Mouse (Mus musculus) limb, embryonic 12.5 days (tissue): ENCODE measurements around the gene Olfr1425. TPM values are rescaled to one million over a fixed set of nuclear protein-coding genes. Genes with fewer than 3 reads are reported as not detected.
"Not testable (repeated sequence)": the region's sequence is repeated elsewhere in the genome, so short reads cannot be mapped to it uniquely, and the experiment has no call there.

Experiments used
- ATAC-seq: fragments of 200-750 bp; cut with Nextera tagmentation; 2 replicates; pipeline ENCODE4 v1.8.0; 2017; ENCODE audit warnings: low read depth, moderate TSS enrichment; ENCODE audit not compliant: insufficient number of reproducible peaks, insufficient read depth, low FRiP score, low TSS enrichment
- H3K27ac ChIP-seq: fragments of 300-500 bp; sonication (generic); 2 replicates; pipeline ENCODE4 v1.5.1; 2016; ENCODE audit warnings: mild to moderate bottlenecking, moderate library complexity
- H3K27me3 ChIP-seq: fragments of 300-500 bp; sonication (generic); 2 replicates; pipeline ENCODE4 v1.6.1; 2016; ENCODE audit warnings: mild to moderate bottlenecking, moderate library complexity
- H3K36me3 ChIP-seq: fragments of 300-500 bp; sonication (generic); 2 replicates; pipeline ENCODE4 v1.6.1; 2016; ENCODE audit warnings: mild to moderate bottlenecking, moderate library complexity
- H3K4me1 ChIP-seq: fragments of 300-500 bp; sonication (generic); replicated peaks from 2 replicates; pipeline ENCODE4 v1.6.1; 2016
- H3K4me2 ChIP-seq: fragments of 300-500 bp; sonication (generic); 2 replicates; pipeline ENCODE4 v1.6.1; 2016; ENCODE audit warnings: mild to moderate bottlenecking, moderate library complexity
- H3K4me3 ChIP-seq: fragments of 300-500 bp; sonication (generic); replicated peaks from 2 replicates; pipeline ENCODE4 v1.5.1; 2016; ENCODE audit warnings: mild to moderate bottlenecking
- H3K9ac ChIP-seq: fragments of 300-500 bp; sonication (generic); replicated peaks from 2 replicates; pipeline ENCODE4 v1.6.1; 2016; ENCODE audit warnings: mild to moderate bottlenecking, moderate library complexity
- H3K9me3 ChIP-seq: fragments of 300-500 bp; sonication (generic); 2 replicates; pipeline ENCODE4 v1.6.1; 2016; ENCODE audit warnings: mild to moderate bottlenecking, moderate library complexity
- WGBS: fragments of 180-500 bp; shearing (Covaris S2); methylation state at CpG from one replicate; pipeline ENCODE4 v1.1.7; 2016; 5-methylcytosine and 5-hydroxymethylcytosine counted together
- polyA plus RNA-seq: library from polyadenylated mRNA; unstranded; fragments of >200 nt; fragmentation: Nextera tagmentation; extraction: Ambion mirVana; gene quantifications from 2 replicates; pipeline ENCODE4 v1.2.1, GENCODE M21; 2016

The Olfr1425 gene
- polyA plus RNA-seq = not detected in 2 replicates

DNA sequence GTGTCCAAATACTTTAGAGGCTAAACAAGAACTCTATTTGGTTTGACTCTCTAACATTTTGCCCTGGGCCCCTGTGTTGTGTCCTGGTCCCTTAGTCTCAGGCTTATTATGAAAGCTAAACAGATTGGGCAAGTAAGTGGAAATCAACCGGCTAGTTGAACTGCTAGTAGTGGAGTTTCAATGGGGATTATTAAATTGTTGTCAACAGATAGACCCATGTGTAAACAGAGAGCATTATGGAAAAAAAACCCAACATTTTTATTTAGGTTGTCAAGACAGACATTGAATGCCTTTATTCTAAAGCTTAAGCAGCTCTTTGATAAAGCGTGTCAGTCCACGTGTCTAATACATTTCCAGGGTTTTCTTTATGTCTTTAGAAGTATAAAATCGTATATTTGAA is at the start of gene Olfr1425:
TSS of gene Olfr1425 (minus strand) at position 101 of the 400 bp plus-strand sequence.
- H3K4me3 ChIP-seq, H3K4me1 ChIP-seq, ATAC-seq, H3K9ac ChIP-seq, H3K36me3 ChIP-seq, H3K9me3 ChIP-seq, H3K4me2 ChIP-seq, H3K27ac ChIP-seq, H3K27me3 ChIP-seq: not testable (repeated sequence)
- 87% methylated on average over 4 of the region's 4 CpGs for WGBS

DNA sequence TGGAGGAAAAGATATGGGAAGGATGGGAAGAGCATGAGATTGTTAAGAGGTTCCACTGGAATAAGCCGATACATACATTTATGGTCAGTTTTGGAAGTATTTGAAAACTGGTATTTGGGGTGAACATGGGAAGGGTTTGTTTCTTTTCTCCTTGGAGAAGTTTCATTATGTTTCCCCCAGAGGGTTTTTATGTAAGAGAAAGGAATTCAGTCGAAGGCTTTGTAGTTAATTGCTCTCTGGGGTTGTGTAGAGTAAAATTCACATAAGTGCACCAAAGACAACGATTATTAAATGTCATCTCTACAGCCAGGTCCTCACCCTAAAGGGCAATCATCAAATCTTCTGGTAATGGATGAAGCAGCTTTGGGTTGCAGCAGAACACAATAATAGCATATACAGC is 45.6 kb upstream of the Olfr1425 start, which contains the start of gene Olfr76:
TSS of gene Olfr76 (minus strand) at position 101 of the 400 bp plus-strand sequence.
- no peak within 1 kb of the TSS for H3K27ac ChIP-seq
- H3K9me3 ChIP-seq = no peaks in the 10 kb centered on the region
- H3K4me3 ChIP-seq = no peak within 1 kb of the TSS
- no peaks in the 10 kb centered on the region for H3K27me3 ChIP-seq
- no peak within 1 kb of the TSS for H3K9ac ChIP-seq
- H3K4me1 ChIP-seq = no peaks in the 10 kb centered on the region
- no peak within 1 kb of the TSS for H3K4me2 ChIP-seq
- 76% methylated on average over 3 of the region's 3 CpGs for WGBS
- no peak for ATAC-seq
- H3K36me3 ChIP-seq = no peaks in the 10 kb centered on the region

DNA sequence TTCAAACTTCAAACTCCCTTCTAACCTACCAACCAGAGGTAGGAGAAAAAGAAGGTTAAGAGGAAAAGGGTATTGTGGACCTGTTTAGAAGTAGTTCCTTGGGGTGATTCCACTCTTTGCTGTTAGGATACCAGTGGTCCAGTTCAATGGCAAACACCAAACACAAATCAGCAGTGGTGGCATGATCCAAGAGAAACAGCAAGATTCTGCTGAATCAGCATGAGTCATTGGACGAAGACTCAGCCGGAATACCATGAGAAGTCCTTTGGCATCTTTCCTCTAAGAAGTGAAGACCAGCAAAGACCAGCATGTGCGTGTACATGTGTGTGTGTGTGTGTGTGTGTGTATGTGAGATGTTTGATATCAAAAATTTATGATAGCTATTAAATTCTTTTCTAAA is 38.9 kb upstream of the Olfr1425 start:
- Histone ChIP-seq H3K9ac (no peak overlapping the region), H3K9me3 (no peaks in the 10 kb centered on the region), H3K27ac (no peak overlapping the region), H3K4me1 (no peaks in the 10 kb centered on the region), H3K4me2 (no peak overlapping the region), H3K27me3 (no peaks in the 10 kb centered on the region), H3K4me3 (no peak overlapping the region), H3K36me3 (no peaks in the 10 kb centered on the region)
- 93% methylated on average over 3 of the region's 3 CpGs for WGBS
- ATAC-seq = no peak

DNA sequence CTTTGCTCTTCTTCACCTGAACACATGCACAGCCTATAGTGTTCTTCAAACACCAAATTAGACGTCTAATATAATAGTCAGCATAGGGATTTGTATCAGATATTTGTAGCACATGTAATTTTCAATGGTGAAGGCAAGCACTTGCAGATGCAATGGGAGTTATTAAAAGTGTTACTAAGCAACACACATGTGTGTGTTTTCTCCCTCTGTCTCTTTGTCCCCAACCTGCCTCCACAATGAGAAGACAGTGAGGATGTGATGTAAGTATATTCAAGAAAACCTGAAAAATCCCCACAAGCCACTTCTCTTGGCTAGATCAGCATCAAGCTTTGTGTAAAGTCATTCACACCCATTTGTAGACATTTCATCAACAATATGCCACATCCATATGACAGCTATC is 38.3 kb upstream of the Olfr1425 start, which contains the start of gene Olfr1428:
TSS of gene Olfr1428 (minus strand) at position 101 of the 400 bp plus-strand sequence.
- H3K4me3 ChIP-seq = no peak within 1 kb of the TSS
- no peak for ATAC-seq
- H3K36me3 ChIP-seq = no peaks in the 10 kb centered on the region
- H3K4me2 ChIP-seq = no peak within 1 kb of the TSS
- no peak within 1 kb of the TSS for H3K9ac ChIP-seq
- H3K4me1 ChIP-seq = no peaks in the 10 kb centered on the region
- H3K27ac ChIP-seq = no peak within 1 kb of the TSS
- WGBS = 82% methylated on average over 1 of the region's 1 CpGs
- H3K9me3 ChIP-seq = no peaks in the 10 kb centered on the region
- H3K27me3 ChIP-seq = no peaks in the 10 kb centered on the region

DNA sequence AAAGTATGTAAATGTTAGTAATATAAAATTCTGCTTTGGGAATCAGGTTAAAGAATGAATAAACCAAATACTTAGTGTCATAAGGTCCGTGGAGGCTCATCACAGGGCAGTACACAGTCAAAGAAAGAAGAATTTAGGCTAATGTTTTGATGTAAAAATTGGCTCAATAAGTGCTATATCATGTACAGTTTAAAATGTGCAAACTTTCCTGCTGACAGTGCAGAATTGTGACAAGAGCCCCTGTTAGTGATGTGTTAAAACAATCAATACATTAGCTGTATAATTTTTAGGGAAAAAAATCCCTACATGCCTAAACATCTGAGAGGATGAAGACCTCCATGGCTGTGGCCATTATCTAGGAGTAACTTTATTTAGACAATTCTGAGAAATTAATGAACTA is 36.3 kb upstream of the Olfr1425 start:
- no peaks in the 10 kb centered on the region for H3K9me3 ChIP-seq
- H3K4me3 ChIP-seq = no peak overlapping the region
- no peaks in the 10 kb centered on the region for H3K36me3 ChIP-seq
- no peak overlapping the region for H3K9ac ChIP-seq
- H3K27ac ChIP-seq = no peak overlapping the region
- 45% methylated on average over 1 of the region's 1 CpGs for WGBS
- H3K4me2 ChIP-seq = no peak overlapping the region
- no peak for ATAC-seq
- H3K4me1 ChIP-seq = no peaks in the 10 kb centered on the region
- no peaks in the 10 kb centered on the region for H3K27me3 ChIP-seq

DNA sequence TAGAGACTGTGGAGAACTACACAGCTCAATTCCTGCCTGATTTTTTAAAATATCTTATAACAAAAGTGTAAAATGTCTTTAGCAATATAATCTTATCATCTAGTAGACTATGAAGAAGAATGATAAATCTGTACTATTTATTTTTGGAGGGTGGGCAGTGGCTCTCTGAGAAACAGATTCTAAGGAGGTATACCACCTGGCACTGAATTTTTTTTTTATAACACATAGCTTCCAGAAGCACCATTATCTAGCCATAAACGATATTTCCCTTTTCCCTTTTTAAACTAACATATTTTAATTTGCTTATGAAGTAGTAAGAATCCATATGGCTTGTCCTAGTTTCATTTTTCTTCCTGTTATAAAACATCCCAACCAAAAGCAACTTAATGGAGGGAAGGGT is 27.0 kb upstream of the Olfr1425 start:
- WGBS = 48% methylated on average over 1 of the region's 1 CpGs
- Histone ChIP-seq H3K36me3 (no peaks in the 10 kb centered on the region), H3K4me1 (no peaks in the 10 kb centered on the region), H3K9ac (no peak overlapping the region), H3K4me2 (no peak overlapping the region), H3K27me3 (no peaks in the 10 kb centered on the region), H3K27ac (no peak overlapping the region), H3K9me3 (no peaks in the 10 kb centered on the region), H3K4me3 (no peak overlapping the region)
- no peak for ATAC-seq

DNA sequence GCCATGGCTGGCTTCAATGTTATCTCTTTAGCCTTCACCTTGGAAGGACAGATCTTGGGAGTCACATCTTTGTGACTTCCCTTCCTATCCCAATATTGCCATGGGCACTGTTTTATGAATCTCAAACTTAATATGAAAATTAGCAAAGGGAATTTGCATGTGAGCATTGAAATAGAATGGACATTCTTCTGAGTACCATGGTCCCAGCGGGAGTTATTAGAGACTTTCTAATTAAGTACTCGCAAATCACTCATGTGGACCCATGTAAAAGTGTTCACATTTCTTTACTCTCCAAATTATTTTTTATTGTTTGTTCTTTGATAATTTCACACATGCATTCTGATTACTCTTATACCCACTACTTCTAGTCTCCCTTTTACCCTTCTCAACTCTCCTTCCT is 25.7 kb upstream of the Olfr1425 start, which contains the start of gene Olfr1427:
TSS of gene Olfr1427 (minus strand) at position 101 of the 400 bp plus-strand sequence.
- H3K4me1 ChIP-seq = no peaks in the 10 kb centered on the region
- H3K27me3 ChIP-seq = no peaks in the 10 kb centered on the region
- WGBS = 92% methylated on average over 2 of the region's 2 CpGs
- H3K36me3 ChIP-seq = no peaks in the 10 kb centered on the region
- H3K27ac ChIP-seq = no peak within 1 kb of the TSS
- no peak within 1 kb of the TSS for H3K9ac ChIP-seq
- no peak within 1 kb of the TSS for H3K4me3 ChIP-seq
- no peak for ATAC-seq
- no peaks in the 10 kb centered on the region for H3K9me3 ChIP-seq
- H3K4me2 ChIP-seq = no peak within 1 kb of the TSS

DNA sequence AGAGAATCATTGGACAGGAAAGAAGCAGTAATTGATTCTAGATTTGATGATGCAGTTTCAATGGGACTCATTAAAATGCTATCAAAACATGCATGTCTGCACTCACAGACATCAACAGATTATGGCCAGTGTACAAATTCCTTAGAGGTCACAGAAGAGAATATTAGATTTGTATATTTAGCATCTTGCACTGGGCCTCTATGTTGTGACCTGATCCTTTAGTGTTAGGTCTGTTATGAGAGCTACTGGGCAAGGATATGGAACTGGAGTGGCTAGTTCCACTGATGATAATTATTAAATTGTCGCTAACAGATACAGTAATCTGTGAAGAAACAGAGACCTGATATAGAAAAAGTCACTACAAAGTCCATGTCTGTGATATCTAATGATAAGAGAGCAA is 14.4 kb upstream of the Olfr1425 start, which contains the start of gene Olfr1426:
TSS of gene Olfr1426 (minus strand) at position 101 of the 400 bp plus-strand sequence.
- H3K9me3 ChIP-seq = no peaks in the 10 kb centered on the region
- WGBS = 86% methylated on average over 1 of the region's 1 CpGs
- H3K4me3 ChIP-seq = no peak within 1 kb of the TSS
- no peak within 1 kb of the TSS for H3K27ac ChIP-seq
- no peak within 1 kb of the TSS for H3K9ac ChIP-seq
- ATAC-seq = no peak
- H3K36me3 ChIP-seq = no peaks in the 10 kb centered on the region
- no peak within 1 kb of the TSS for H3K4me2 ChIP-seq
- no peaks in the 10 kb centered on the region for H3K27me3 ChIP-seq
- H3K4me1 ChIP-seq = no peaks in the 10 kb centered on the region

DNA sequence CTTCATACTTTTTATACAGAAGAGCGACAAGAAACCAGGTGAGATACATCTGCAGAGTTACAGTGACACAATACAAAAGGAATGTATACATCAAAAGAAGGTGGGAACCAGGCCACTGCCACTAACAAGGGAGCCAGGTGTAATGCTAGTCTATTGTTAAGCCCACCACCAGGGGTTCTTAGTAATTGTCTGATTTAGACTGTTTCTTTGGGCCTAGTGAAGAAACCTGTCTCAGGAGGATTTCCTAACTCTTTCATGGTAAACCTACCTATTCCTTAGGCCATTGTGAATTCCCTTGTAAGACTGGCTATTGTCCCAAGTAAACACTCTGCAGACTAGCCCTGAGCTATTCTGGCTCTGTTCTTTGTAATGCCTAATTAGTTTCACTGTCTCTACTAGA is 8.0 kb downstream of the Olfr1425 start:
- not testable (repeated sequence) for H3K36me3 ChIP-seq, H3K9me3 ChIP-seq, H3K4me1 ChIP-seq, H3K9ac ChIP-seq, H3K4me3 ChIP-seq, ATAC-seq, H3K27ac ChIP-seq, H3K4me2 ChIP-seq, H3K27me3 ChIP-seq
- WGBS = 88% methylated on average over 1 of the region's 1 CpGs

DNA sequence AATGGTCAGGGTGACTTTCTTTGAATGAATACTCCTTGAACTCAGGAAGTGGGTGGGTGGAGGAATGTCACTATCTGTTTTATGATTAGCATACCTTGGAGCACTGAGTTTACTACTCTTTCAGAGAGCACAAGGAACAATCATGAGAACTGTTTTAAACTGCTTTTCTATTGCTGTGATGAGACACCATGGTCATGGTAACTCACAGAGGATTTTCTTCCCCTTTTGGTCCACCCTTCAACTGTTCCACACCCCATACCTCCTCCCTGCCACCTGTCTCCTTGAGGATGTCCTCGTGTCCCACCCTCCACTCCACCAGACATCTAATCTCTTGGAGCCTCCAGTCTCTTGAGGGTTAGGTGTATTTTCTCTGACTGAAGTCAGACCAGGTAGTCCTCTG is 9.7 kb downstream of the Olfr1425 start:
- not testable (repeated sequence) for H3K4me3 ChIP-seq, H3K4me1 ChIP-seq, H3K36me3 ChIP-seq, H3K27ac ChIP-seq, H3K9ac ChIP-seq, H3K27me3 ChIP-seq, H3K4me2 ChIP-seq, H3K9me3 ChIP-seq, ATAC-seq
- 70% methylated on average over 1 of the region's 1 CpGs for WGBS

DNA sequence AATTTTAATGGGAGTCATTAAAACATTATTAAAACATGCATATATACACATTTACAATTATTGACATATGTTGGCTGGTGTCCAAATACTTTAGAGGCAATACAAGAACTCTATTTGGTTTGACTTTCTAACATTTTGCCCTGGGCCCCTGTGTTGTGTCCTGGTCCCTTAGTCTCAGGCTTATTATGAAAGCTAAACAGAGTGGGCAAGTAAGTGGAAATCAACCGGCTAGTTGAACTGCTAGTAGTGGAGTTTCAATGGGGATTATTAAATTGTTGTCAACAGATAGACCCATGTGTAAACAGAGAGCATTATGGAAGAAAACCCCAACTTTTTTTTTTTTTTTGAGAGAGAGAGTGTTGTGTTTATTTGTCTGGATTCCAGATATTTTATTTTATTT is 14.9 kb downstream of the Olfr1425 start, which contains the start of gene Olfr1424:
TSS of gene Olfr1424 (minus strand) at position 101 of the 400 bp plus-strand sequence.
- not testable (repeated sequence) for H3K4me3 ChIP-seq, H3K27me3 ChIP-seq, H3K4me2 ChIP-seq, H3K4me1 ChIP-seq, ATAC-seq, H3K9me3 ChIP-seq, H3K27ac ChIP-seq, H3K36me3 ChIP-seq, H3K9ac ChIP-seq
- 73% methylated on average over 1 of the region's 1 CpGs for WGBS

DNA sequence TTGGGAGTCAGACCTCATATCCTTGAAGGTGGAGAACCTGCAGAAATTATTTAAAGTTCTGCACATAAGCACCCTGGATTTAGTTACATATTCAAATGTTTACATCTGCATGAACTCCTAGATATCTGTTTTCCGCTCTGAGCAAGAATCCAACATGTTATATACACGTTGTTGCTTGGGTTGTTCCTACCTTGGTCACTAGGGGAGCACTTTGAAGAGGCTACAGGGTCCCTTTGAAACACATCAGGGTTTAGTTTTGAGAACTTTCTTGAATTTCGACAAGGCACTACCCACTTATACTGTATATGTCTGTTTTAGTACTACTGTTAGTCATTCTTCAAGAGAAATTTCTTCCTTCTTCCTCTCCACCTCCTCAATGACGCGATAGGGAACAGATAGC is 34.4 kb downstream of the Olfr1425 start:
- H3K9me3 ChIP-seq = no peaks in the 10 kb centered on the region
- no peaks in the 10 kb centered on the region for H3K4me1 ChIP-seq
- H3K27ac ChIP-seq = no peak overlapping the region
- no peak for ATAC-seq
- no peaks in the 10 kb centered on the region for H3K27me3 ChIP-seq
- H3K4me3 ChIP-seq = no peak overlapping the region
- no peaks in the 10 kb centered on the region for H3K36me3 ChIP-seq
- 91% methylated on average over 5 of the region's 5 CpGs for whole genome bisulfite sequencing
- H3K9ac ChIP-seq = no peak overlapping the region
- no peak overlapping the region for H3K4me2 ChIP-seq
